Mouse (Mus musculus) spleen, adult 2 months (tissue): Measurements from ENCODE around the gene Selenom.

Source experiments
- CTCF ChIP-seq: fragments of 200-500 bp; IDR thresholded peaks from 2 replicates; pipeline ENCODE4 v1.5.1; 2011; ENCODE audit warnings: mild to moderate bottlenecking, inconsistent platforms; ENCODE audit not compliant: insufficient read depth, insufficient read length, insufficient replicate concordance; ENCODE audit errors: extremely low read depth
- POLR2A ChIP-seq: fragments of 200-500 bp; IDR thresholded peaks from 2 replicates; pipeline ENCODE4 v1.6.1; 2011; ENCODE audit warnings: low read depth, low read length, inconsistent platforms

- TF ChIP-seq CTCF (no peak), POLR2A (no peak)
Observed at GRCm38 (mm10) chr11:3508226-3508625, 6.3 kb upstream of the Selenom start.
